Mouse (Mus musculus) skeletal muscle tissue, postnatal 0 days (tissue): ENCODE measurements around the gene Cdkal1. TPM values are rescaled to one million over a fixed set of nuclear protein-coding genes. Genes with fewer than 3 reads are reported as not detected.

Experiments used
- polyA plus RNA-seq: library from polyadenylated mRNA; unstranded; fragments of >200 nt; fragmentation: Nextera tagmentation; extraction: Ambion mirVana; gene quantifications from 2 replicates; pipeline ENCODE4 v1.2.1, GENCODE M21; 2015

The Cdkal1 gene
- polyA plus RNA-seq, result 17.4 and 18.8 TPM in 2 replicates

DNA sequence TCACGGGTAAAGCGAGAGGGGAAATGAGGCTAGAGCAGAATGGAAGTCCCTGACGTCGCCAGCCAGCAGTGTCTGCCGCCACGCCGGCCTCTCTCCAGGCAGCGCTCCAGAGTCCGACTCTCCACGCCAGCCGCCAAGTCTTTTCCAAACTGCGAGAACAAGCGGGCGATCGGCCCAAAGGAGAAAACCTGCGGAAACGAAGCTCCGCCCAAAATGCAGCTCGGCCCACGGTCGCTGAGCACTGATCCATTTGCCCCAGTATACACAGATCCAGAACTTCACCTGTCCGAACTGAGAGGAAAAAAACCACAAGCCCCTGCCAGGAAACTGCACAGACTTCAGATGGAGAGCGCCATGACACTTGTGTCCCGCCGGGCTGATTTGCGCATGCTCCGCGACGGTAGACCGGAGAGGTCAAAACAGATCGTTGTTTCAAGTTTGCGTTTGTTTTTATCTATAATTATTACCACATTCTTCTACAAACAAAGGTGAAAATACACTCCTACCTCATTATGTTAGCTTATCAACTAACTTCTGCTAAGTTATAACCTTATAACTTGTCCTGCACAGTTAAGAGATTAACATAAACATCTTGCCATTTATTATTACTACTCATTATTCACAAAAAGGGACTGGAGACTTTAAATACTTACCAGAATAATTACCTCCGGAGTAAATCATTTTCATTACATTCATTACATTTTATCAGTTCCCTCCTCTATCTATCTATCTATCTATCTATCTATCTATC, at the start of gene Cdkal1:
Cdkal1 (minus strand) TSS at position 394 of the 751 bp plus-strand sequence.

Other genes starting within 250 kb of the Cdkal1 start
- gene E2f3, start 130.4 kb upstream of the Cdkal1 start, polyA plus RNA-seq, result 3.1 and 3.8 TPM in 2 replicates